Mouse (Mus musculus): ENCODE results near the gene Mus81. TPM values are rescaled to one million over a fixed set of nuclear protein-coding genes. Genes with fewer than 3 reads are reported as not detected.

Mus81 gene
- polyA plus RNA-seq, 1 experiment from 2014 or later, result 46.6 TPM

- no peaks in the 10 kb centered on the region for H3K27me3 ChIP-seq (ENCODE audit: control insufficient read depth, insufficient read depth, low read length)
- no peaks in the 10 kb centered on the region for H3K9me3 ChIP-seq (ENCODE audit: control insufficient read depth, low read depth, low read length)
- peak; percentile 87 for ATAC-seq (ENCODE audit: insufficient number of reproducible peaks, insufficient read depth, low FRiP score, low read depth)
- WGBS, result under 1% methylated on average over 26 of the region's 26 CpGs
- peak overlapping the region; percentile 38; the same call in 1 of the 2 replicates for H3K9ac ChIP-seq (replicated peaks; ENCODE audit: low read depth, low read length)
- peaks cover 32% of the 10 kb centered on the region for H3K36me3 ChIP-seq (ENCODE audit: control insufficient read depth, insufficient read depth, low read length)
- H3K4me1 ChIP-seq (ENCODE audit: control insufficient read depth, insufficient read depth, low read length), result peaks cover 20% of the 10 kb centered on the region
- peak overlapping the region; percentile 47 for H3K4me3 ChIP-seq (ENCODE audit: low read depth, low read length)
- H3K4me2 ChIP-seq (replicated peaks; ENCODE audit: low read depth, low read length), result peak overlapping the region; percentile 51
- H3K27ac ChIP-seq (ENCODE audit: low read length), result peak overlapping the region; percentile 99
Measured at GRCm38 (mm10) chr19:5488878-5489571, 823 bp upstream of the Mus81 start.

GRCm38 (mm10) chr19:5486771-5487170 is 1.4 kb downstream of the Mus81 start:
- peak overlapping the region; percentile 2; the same call in 1 of the 2 replicates for H3K9ac ChIP-seq (replicated peaks; ENCODE audit: low read depth, low read length)
- ATAC-seq (ENCODE audit: insufficient number of reproducible peaks, insufficient read depth, low FRiP score, low read depth), result no peak
- no peak overlapping the region for H3K27ac ChIP-seq (ENCODE audit: low read length)
- H3K36me3 ChIP-seq (ENCODE audit: control insufficient read depth, insufficient read depth, low read length), result peaks cover 37% of the 10 kb centered on the region
- H3K9me3 ChIP-seq (ENCODE audit: control insufficient read depth, low read depth, low read length), result no peaks in the 10 kb centered on the region
- peaks cover 18% of the 10 kb centered on the region for H3K4me1 ChIP-seq (ENCODE audit: control insufficient read depth, insufficient read depth, low read length)
- H3K27me3 ChIP-seq (ENCODE audit: control insufficient read depth, insufficient read depth, low read length), result no peaks in the 10 kb centered on the region
- WGBS, result 79% methylated on average over 4 of the region's 4 CpGs
- peak overlapping the region; percentile 51; the same call in 1 of the 2 replicates for H3K4me2 ChIP-seq (replicated peaks; ENCODE audit: low read depth, low read length)
- H3K4me3 ChIP-seq (ENCODE audit: low read depth, low read length), result peak overlapping the region; percentile 47; the same call in 1 of the 2 replicates

- no peak overlapping the region for H3K4me2 ChIP-seq (replicated peaks; ENCODE audit: low read depth, low read length)
- no peak for ATAC-seq (ENCODE audit: insufficient number of reproducible peaks, insufficient read depth, low FRiP score, low read depth)
- H3K9ac ChIP-seq (replicated peaks; ENCODE audit: low read depth, low read length), result no peak overlapping the region
- no peak overlapping the region for H3K27ac ChIP-seq (ENCODE audit: low read length)
- no peaks in the 10 kb centered on the region for H3K27me3 ChIP-seq (ENCODE audit: control insufficient read depth, insufficient read depth, low read length)
- H3K36me3 ChIP-seq (ENCODE audit: control insufficient read depth, insufficient read depth, low read length), result peaks cover 37% of the 10 kb centered on the region
- H3K4me1 ChIP-seq (ENCODE audit: control insufficient read depth, insufficient read depth, low read length), result peaks cover 17% of the 10 kb centered on the region
- WGBS, result 80% methylated on average over 8 of the region's 8 CpGs
- H3K4me3 ChIP-seq (ENCODE audit: low read depth, low read length), result no peak overlapping the region
- H3K9me3 ChIP-seq (ENCODE audit: control insufficient read depth, low read depth, low read length), result no peaks in the 10 kb centered on the region
Measured at GRCm38 (mm10) chr19:5486286-5486685, 1.9 kb downstream of the Mus81 start.

GRCm38 (mm10) chr19:5485821-5486220 is 2.4 kb downstream of the Mus81 start:
- 93% methylated on average over 7 of the region's 7 CpGs for WGBS
- peaks cover 17% of the 10 kb centered on the region for H3K4me1 ChIP-seq (ENCODE audit: control insufficient read depth, insufficient read depth, low read length)
- H3K9me3 ChIP-seq (ENCODE audit: control insufficient read depth, low read depth, low read length), result no peaks in the 10 kb centered on the region
- peaks cover 37% of the 10 kb centered on the region for H3K36me3 ChIP-seq (ENCODE audit: control insufficient read depth, insufficient read depth, low read length)
- H3K27me3 ChIP-seq (ENCODE audit: control insufficient read depth, insufficient read depth, low read length), result no peaks in the 10 kb centered on the region
- no peak overlapping the region for H3K27ac ChIP-seq (ENCODE audit: low read length)
- no peak overlapping the region for H3K4me3 ChIP-seq (ENCODE audit: low read depth, low read length)
- no peak overlapping the region for H3K4me2 ChIP-seq (replicated peaks; ENCODE audit: low read depth, low read length)
- ATAC-seq (ENCODE audit: insufficient number of reproducible peaks, insufficient read depth, low FRiP score, low read depth), result no peak
- no peak overlapping the region for H3K9ac ChIP-seq (replicated peaks; ENCODE audit: low read depth, low read length)

- Histone ChIP-seq H3K36me3 (ENCODE audit: control insufficient read depth, insufficient read depth, low read length) (peaks cover 40% of the 10 kb centered on the region), H3K9ac (replicated peaks; ENCODE audit: low read depth, low read length) (no peak overlapping the region), H3K27ac (ENCODE audit: low read length) (no peak overlapping the region), H3K9me3 (ENCODE audit: control insufficient read depth, low read depth, low read length) (no peaks in the 10 kb centered on the region), H3K4me1 (ENCODE audit: control insufficient read depth, insufficient read depth, low read length) (peaks cover 17% of the 10 kb centered on the region), H3K4me3 (ENCODE audit: low read depth, low read length) (no peak overlapping the region), H3K27me3 (ENCODE audit: control insufficient read depth, insufficient read depth, low read length) (no peaks in the 10 kb centered on the region), H3K4me2 (replicated peaks; ENCODE audit: low read depth, low read length) (no peak overlapping the region)
- 87% methylated on average over 8 of the region's 8 CpGs for WGBS
- ATAC-seq (ENCODE audit: insufficient number of reproducible peaks, insufficient read depth, low FRiP score, low read depth), result no peak
Measured at GRCm38 (mm10) chr19:5485371-5485770, 2.8 kb downstream of the Mus81 start.

GRCm38 (mm10) chr19:5484496-5484895 is 3.7 kb downstream of the Mus81 start:
- H3K27me3 ChIP-seq (ENCODE audit: control insufficient read depth, insufficient read depth, low read length), result no peaks in the 10 kb centered on the region
- no peak overlapping the region for H3K27ac ChIP-seq (ENCODE audit: low read length)
- no peak overlapping the region for H3K4me3 ChIP-seq (ENCODE audit: low read depth, low read length)
- 90% methylated on average over 5 of the region's 5 CpGs for WGBS
- H3K36me3 ChIP-seq (ENCODE audit: control insufficient read depth, insufficient read depth, low read length), result peaks cover 43% of the 10 kb centered on the region
- H3K4me1 ChIP-seq (ENCODE audit: control insufficient read depth, insufficient read depth, low read length), result peaks cover 15% of the 10 kb centered on the region
- no peak for ATAC-seq (ENCODE audit: insufficient number of reproducible peaks, insufficient read depth, low FRiP score, low read depth)
- H3K9me3 ChIP-seq (ENCODE audit: control insufficient read depth, low read depth, low read length), result no peaks in the 10 kb centered on the region
- H3K9ac ChIP-seq (replicated peaks; ENCODE audit: low read depth, low read length), result no peak overlapping the region
- no peak overlapping the region for H3K4me2 ChIP-seq (replicated peaks; ENCODE audit: low read depth, low read length)

- Histone ChIP-seq H3K36me3 (ENCODE audit: control insufficient read depth, insufficient read depth, low read length) (peaks cover 47% of the 10 kb centered on the region), H3K4me3 (ENCODE audit: low read depth, low read length) (no peak overlapping the region), H3K4me2 (replicated peaks; ENCODE audit: low read depth, low read length) (no peak overlapping the region), H3K9me3 (ENCODE audit: control insufficient read depth, low read depth, low read length) (no peaks in the 10 kb centered on the region), H3K27me3 (ENCODE audit: control insufficient read depth, insufficient read depth, low read length) (no peaks in the 10 kb centered on the region), H3K9ac (replicated peaks; ENCODE audit: low read depth, low read length) (no peak overlapping the region), H3K4me1 (ENCODE audit: control insufficient read depth, insufficient read depth, low read length) (peaks cover 12% of the 10 kb centered on the region), H3K27ac (ENCODE audit: low read length) (no peak overlapping the region)
- no peak for ATAC-seq (ENCODE audit: insufficient number of reproducible peaks, insufficient read depth, low FRiP score, low read depth)
- 91% methylated on average over 19 of the region's 19 CpGs for WGBS
Measured at GRCm38 (mm10) chr19:5483386-5484359, 4.5 kb downstream of the Mus81 start.

- Histone ChIP-seq H3K27ac (ENCODE audit: low read length) (no peak overlapping the region), H3K27me3 (ENCODE audit: control insufficient read depth, insufficient read depth, low read length) (no peaks in the 10 kb centered on the region), H3K4me3 (ENCODE audit: low read depth, low read length) (no peak overlapping the region), H3K9me3 (ENCODE audit: control insufficient read depth, low read depth, low read length) (no peaks in the 10 kb centered on the region), H3K4me1 (ENCODE audit: control insufficient read depth, insufficient read depth, low read length) (0 out of 2 replicates have a peak, but pooled peaks cover under 1% of the 10 kb centered on the region), H3K4me2 (replicated peaks; ENCODE audit: low read depth, low read length) (no peak overlapping the region), H3K9ac (replicated peaks; ENCODE audit: low read depth, low read length) (no peak overlapping the region), H3K36me3 (ENCODE audit: control insufficient read depth, insufficient read depth, low read length) (peaks cover 53% of the 10 kb centered on the region)
- no peak for ATAC-seq (ENCODE audit: insufficient number of reproducible peaks, insufficient read depth, low FRiP score, low read depth)
- WGBS, result 90% methylated on average over 10 of the region's 10 CpGs
Measured at GRCm38 (mm10) chr19:5481398-5481797, 6.8 kb downstream of the Mus81 start.

Data from stomach, embryonic 14.5 days (tissue).